Mouse (Mus musculus) embryonic stem cell, embryonic (primary cell): ENCODE results near the gene Mark1.

Experiments used
- CTCF ChIA-PET, 4 experiments: fragments of 300-600 bp in 2 of 4; fragments of 350-600 bp in 2 of 4; sonication (Branson Sonifier 250); formaldehyde crosslinking; loops; one replicate each; lab custom pipeline; 2022; ENCODE audit warnings: inconsistent platforms in 2 of 4; lab: Charles Lee
- POLR2A ChIA-PET, 4 experiments: fragments of 300-600 bp in 2 of 4; fragments of 350-600 bp in 2 of 4; sonication (Branson Sonifier 250); formaldehyde crosslinking; loops; one replicate each; lab custom pipeline; 2022; ENCODE audit warnings: antibody characterized with exemption in 4 of 4, inconsistent platforms in 1 of 4; lab: Charles Lee

Mark1 gene

GRCm38 (mm10) chr1:184918227-184918888, 81.0 kb downstream of the Mark1 start:
- ChIA-PET POLR2A (interaction anchor here in 2 of 4 experiments (1.2 kb wide), 2 partner anchors 21 to 292 kb away, joined by 3 read pairs; no protein-coding TSS in a partner anchor), CTCF (interaction anchor here (0.6 to 1.8 kb wide), 25 partner anchors 10 to 414 kb away, joined by 3 to 12 read pairs (median 5); partner anchors contain the start of gene Bpnt1 (in 1 of the 4))

GRCm38 (mm10) chr1:184912336-184912735, 87.0 kb downstream of the Mark1 start:
- POLR2A ChIA-PET: no interaction called here
- CTCF ChIA-PET: no interaction called here

GRCm38 (mm10) chr1:184911861-184912260, 87.5 kb downstream of the Mark1 start:
- POLR2A ChIA-PET: no interaction called here

GRCm38 (mm10) chr1:184908558-184908957, 90.8 kb downstream of the Mark1 start:
- ChIA-PET CTCF (interaction anchor here in 3 of 4 experiments (0.9 to 1.3 kb wide), 4 partner anchors 9 to 131 kb away, joined by 3 to 4 read pairs (median 4); no protein-coding TSS in a partner anchor), POLR2A (interaction anchor here in 2 of 4 experiments (0.6 to 1.4 kb wide), 3 partner anchors 11 to 101 kb away, joined by 3 to 5 read pairs (median 4); no protein-coding TSS in a partner anchor)

More at GRCm38 (mm10) chr1:184911861-184912260, 87.5 kb downstream of the Mark1 start:
- CTCF ChIA-PET: no interaction called here

- ChIA-PET POLR2A (interaction anchor here in 3 of 4 experiments (1.1 to 1.8 kb wide), 3 partner anchors 9 to 23 kb away, joined by 3 to 6 read pairs (median 3); partner anchors contain the start of gene C130074G19Rik (in 2 of the 3)), CTCF (interaction anchor here in 1 of 4 experiments (0.9 to 1.7 kb wide), 2 partner anchors 12 to 82 kb away, joined by 3 to 5 read pairs; no protein-coding TSS in a partner anchor)
Observed at GRCm38 (mm10) chr1:184905904-184906745, 93.2 kb downstream of the Mark1 start.

- CTCF ChIA-PET: interaction anchor here in 1 of 4 experiments (1.7 kb wide), 1 partner anchor 13 kb away, joined by 5 read pairs; no protein-coding TSS in a partner anchor
- POLR2A ChIA-PET: interaction anchor here in 2 of 4 experiments (1.1 to 1.5 kb wide), 2 partner anchors 22 to 23 kb away, joined by 3 read pairs; partner anchors contain the start of gene C130074G19Rik (in 2 of the 2)
Observed at GRCm38 (mm10) chr1:184905371-184905770, 94.0 kb downstream of the Mark1 start.

- ChIA-PET CTCF (interaction anchor here in 1 of 4 experiments (0.8 kb wide), 1 partner anchor 78 kb away, joined by 4 read pairs; no protein-coding TSS in a partner anchor), POLR2A (interaction anchor here in 2 of 4 experiments (0.7 to 1.4 kb wide), 3 partner anchors 12 to 77 kb away, joined by 3 to 4 read pairs (median 3); no protein-coding TSS in a partner anchor)
Observed at GRCm38 (mm10) chr1:184903697-184904096, 95.7 kb downstream of the Mark1 start.

GRCm38 (mm10) chr1:184902886-184903285, 96.5 kb downstream of the Mark1 start:
- POLR2A ChIA-PET: interaction anchor here in 2 of 4 experiments (0.7 to 1.4 kb wide), 4 partner anchors 11 to 76 kb away, joined by 3 to 4 read pairs (median 3); no protein-coding TSS in a partner anchor
- CTCF ChIA-PET: no interaction called here

GRCm38 (mm10) chr1:184897350-184897749, 102.0 kb downstream of the Mark1 start:
- POLR2A ChIA-PET: interaction anchor here in 3 of 4 experiments (0.6 to 2.0 kb wide), 9 partner anchors 9 to 1560 kb away, joined by 3 to 6 read pairs (median 4); partner anchors contain the start of genes Marc2 (in 1 of the 3) and Rab3gap2 (in 1 of the 3)
- CTCF ChIA-PET: interaction anchor here (0.6 to 1.3 kb wide), 7 partner anchors 11 to 640 kb away, joined by 3 to 6 read pairs (median 4); no protein-coding TSS in a partner anchor

GRCm38 (mm10) chr1:184891998-184892397, 107.4 kb downstream of the Mark1 start:
- CTCF ChIA-PET: interaction anchor here in 2 of 4 experiments (0.6 to 1.4 kb wide), 2 partner anchors 39 to 115 kb away, joined by 4 to 7 read pairs; no protein-coding TSS in a partner anchor
- POLR2A ChIA-PET: interaction anchor here in 2 of 4 experiments (0.9 to 1.4 kb wide), 4 partner anchors 9 to 312 kb away, joined by 3 to 8 read pairs (median 3); partner anchors contain the start of genes C130074G19Rik (in 1 of the 2) and Rab3gap2 (in 1 of the 2)

GRCm38 (mm10) chr1:184889454-184889853, 109.9 kb downstream of the Mark1 start:
- ChIA-PET POLR2A (interaction anchor here in 1 of 4 experiments (0.7 to 1.4 kb wide), 3 partner anchors 10 to 372 kb away, joined by 3 to 7 read pairs (median 3); no protein-coding TSS in a partner anchor), CTCF (interaction anchor here in 3 of 4 experiments (0.8 to 1.5 kb wide), 3 partner anchors 64 to 112 kb away, joined by 3 read pairs; no protein-coding TSS in a partner anchor)

- POLR2A ChIA-PET: no interaction called here
- CTCF ChIA-PET: no interaction called here
Observed at GRCm38 (mm10) chr1:184886160-184886559, 113.2 kb downstream of the Mark1 start.

- POLR2A ChIA-PET: interaction anchor here in 3 of 4 experiments (0.9 to 3.3 kb wide), 22 partner anchors 9 to 321 kb away, joined by 3 to 24 read pairs (median 4); partner anchors contain the start of genes Marc2 (in 1 of the 3) and Rab3gap2 (in 1 of the 3)
- CTCF ChIA-PET: interaction anchor here in 3 of 4 experiments (0.5 to 3.2 kb wide), 10 partner anchors 19 to 937 kb away, joined by 3 to 17 read pairs (median 4); no protein-coding TSS in a partner anchor
Observed at GRCm38 (mm10) chr1:184882281-184883268, 116.8 kb downstream of the Mark1 start, which contains the start of gene C130074G19Rik. C130074G19Rik (minus strand) TSS chr1:184883218.

- ChIA-PET CTCF (interaction anchor here in 3 of 4 experiments (0.8 to 3.2 kb wide), 6 partner anchors 18 to 57 kb away, joined by 3 to 17 read pairs (median 8); no protein-coding TSS in a partner anchor), POLR2A (interaction anchor here in 3 of 4 experiments (0.9 to 3.3 kb wide), 14 partner anchors 12 to 322 kb away, joined by 3 to 24 read pairs (median 4); partner anchors contain the start of genes Marc2 (in 1 of the 3) and Rab3gap2 (in 1 of the 3))
Observed at GRCm38 (mm10) chr1:184881861-184882260, 117.5 kb downstream of the Mark1 start.

- CTCF ChIA-PET: interaction anchor here in 2 of 4 experiments (1.7 to 3.2 kb wide), 4 partner anchors 28 to 57 kb away, joined by 5 to 17 read pairs (median 13); no protein-coding TSS in a partner anchor
- POLR2A ChIA-PET: interaction anchor here in 2 of 4 experiments (0.8 to 3.3 kb wide), 9 partner anchors 11 to 56 kb away, joined by 3 to 24 read pairs (median 5); partner anchors contain the start of gene Marc2 (in 1 of the 2)
Observed at GRCm38 (mm10) chr1:184881211-184881610, 118.2 kb downstream of the Mark1 start.
